Mouse (Mus musculus) left cerebral cortex, postnatal 4 days (tissue): ENCODE measurements around the gene Hmcn2. TPM values are rescaled to one million over a fixed set of nuclear protein-coding genes. Genes with fewer than 3 reads are reported as not detected.
A peak's percentile ranks its signal among the peaks of the same experiment; 100 is the strongest.

Source experiments
- DNase-seq: peaks from one replicate; pipeline ENCODE4 v3.0.0-alpha.2; 2022
- intact Hi-C: fragments of 180-260 bp; cut with DNase I; formaldehyde crosslinking; loops from one replicate; pipeline ENCODE4 v1.15.1; 2025
- total RNA-seq, 2 experiments: library from RNA; stranded (reverse); gene quantifications; 2 replicates each; pipeline ENCODE4 v1.2.3; 2021

Hmcn2 gene
- total RNA-seq, 2 experiments from 2014 or later = 0.42 to 0.72 TPM

DNA sequence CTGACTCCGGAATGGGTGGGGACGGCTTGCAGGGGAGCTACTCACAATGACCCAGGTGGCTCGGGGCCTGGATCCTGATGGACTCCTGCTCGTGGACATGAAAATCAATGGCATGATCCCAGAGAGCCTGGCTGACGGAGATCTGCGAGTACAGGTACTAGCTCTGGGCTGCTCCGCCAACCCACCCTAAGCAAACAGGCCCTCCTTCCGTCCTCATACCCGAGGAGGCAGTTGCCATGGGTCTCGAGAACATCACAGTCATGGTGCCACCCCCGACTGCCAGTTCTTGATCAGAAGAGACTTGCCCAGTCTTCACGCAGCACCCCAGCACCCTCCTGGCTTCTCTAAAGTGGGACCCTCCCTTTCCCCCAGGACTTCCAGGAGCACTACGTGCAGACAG, 138.8 kb downstream of the Hmcn2 start:
- intact Hi-C loops = no loop called here
- no peak for DNase-seq

DNA sequence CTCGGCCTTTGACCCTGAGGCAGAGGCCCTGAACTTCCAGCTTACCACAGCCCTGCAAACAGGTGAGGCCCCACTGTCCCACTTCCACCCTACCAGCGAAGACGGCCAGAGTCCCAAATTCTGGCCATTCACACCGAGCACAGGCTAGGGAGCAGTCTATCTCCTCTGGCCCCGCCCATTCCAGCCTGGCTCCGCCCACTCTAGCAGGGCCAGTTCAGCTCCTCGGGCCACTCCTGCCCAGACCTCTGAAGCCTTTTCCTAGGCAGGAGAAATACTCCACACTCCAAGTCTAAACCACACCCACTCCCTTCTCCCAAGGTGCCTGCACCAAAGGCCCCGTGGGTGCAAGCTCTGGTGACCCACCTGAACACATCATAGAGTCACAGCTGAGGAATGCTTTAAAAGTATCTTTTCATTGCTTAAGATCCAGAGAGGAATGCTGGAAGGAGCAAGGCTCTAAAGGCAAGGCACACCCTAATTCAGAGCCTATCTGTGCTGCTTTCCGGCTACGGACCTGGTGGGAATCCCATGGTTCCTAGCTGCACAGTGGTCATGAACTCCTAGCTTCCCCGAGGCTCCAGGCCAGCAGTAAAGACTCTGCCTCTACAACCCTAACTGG, 139.5 kb downstream of the Hmcn2 start:
- intact Hi-C loops = no loop called here
- no peak for DNase-seq

DNA sequence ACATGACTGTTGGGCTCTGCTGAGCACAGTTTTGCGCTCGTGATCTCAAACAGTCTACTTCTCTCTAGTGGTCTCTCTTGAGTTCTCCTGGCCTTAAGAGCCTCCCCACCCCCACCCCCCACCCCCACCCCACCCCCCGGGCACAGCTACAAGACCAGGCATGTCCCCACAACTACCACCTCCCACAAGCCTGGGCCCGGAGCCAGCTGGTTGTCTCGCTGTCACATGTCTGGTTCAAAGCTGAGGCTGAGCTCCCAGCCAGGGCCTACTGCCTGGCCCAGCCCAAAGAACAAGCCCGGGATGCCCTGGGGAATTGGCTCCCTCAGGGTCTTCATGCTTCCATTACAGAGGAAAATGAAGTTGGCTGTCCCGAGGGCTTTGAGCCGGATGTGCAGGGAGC, 140.1 kb downstream of the Hmcn2 start:
- intact Hi-C loops = no loop called here
- peak; percentile 75 for DNase-seq

DNA sequence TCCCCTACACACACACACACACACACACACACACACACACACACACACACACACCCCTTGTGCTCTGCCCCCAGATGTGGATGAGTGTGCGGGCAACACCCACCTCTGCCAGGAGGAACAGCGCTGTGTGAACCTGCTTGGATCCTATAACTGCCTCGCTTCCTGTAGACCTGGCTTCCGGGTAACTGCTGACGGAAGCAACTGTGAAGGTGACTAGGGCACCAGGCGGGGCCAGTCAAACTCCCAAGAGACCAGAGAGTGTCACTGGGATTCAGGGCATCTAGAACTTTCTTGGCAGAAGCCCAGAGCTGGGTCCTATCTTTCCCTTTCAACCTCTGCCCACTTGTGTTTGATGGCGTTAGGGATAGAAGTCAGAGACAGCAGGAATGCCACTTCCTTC, 141.2 kb downstream of the Hmcn2 start:
- DNase-seq = no peak
- intact Hi-C loops = no loop called here

DNA sequence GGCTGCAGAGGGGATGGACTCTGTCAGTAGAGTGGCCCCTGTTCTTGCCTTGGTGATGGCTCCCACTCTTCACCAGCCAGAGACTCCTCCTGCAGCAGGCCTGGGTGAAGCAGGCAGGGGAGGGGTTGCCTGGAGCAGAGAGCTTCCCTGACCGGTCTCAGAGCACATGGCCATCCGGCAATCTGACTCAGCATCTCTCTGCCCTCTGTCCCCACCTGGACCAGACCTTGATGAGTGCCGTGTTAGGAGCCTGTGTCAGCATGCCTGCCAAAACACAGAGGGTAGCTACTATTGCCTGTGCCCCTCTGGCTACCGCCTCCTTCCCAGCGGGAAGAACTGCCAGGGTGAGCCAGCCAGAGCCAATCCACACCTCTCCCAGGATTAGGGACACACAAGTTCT, 144.2 kb downstream of the Hmcn2 start:
- intact Hi-C loops = no loop called here
- DNase-seq = no peak

DNA sequence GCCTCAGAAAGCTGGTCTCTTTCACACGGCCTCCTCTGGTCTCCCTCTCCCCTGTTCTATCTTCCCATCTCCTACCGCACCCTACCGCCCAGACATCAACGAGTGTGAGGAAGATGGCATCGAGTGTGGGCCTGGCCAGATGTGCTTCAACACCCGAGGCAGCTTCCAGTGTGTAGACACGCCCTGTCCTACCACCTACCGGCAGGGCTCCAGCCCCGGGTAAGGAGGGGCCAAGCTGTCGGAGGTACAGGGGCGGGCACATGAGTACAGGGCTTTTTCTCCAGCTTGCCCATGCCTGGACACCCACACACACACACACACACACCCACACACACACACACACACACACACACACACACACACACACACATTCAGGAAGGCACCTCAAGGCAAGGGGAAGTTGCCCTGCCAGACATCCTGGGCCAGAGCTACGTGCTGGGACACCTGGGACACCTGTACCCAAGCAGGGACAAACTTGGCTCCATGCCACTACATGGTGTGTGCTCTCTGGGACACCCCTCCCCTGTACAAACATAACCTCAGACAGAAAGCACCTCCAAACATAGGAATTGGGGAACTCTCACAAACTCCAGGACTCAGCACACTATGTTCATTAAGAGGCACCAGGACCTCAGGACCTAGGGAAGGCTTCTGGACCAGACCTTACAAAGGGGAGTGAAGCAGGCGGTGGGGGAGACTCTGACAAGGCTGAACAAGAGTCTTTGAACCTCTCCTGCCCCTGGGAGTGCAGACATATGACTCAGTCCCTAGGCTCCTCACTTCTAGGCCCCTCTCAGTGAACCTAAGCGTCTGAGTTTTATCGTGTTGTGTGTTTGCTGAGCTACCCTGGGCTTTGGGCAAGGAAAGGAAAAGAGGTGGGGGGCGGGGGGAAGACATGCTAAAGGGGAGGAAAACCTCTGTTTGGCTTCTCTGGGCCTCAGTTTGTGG, 145.0 kb downstream of the Hmcn2 start:
- no peak for DNase-seq
- intact Hi-C loops = no loop called here

DNA sequence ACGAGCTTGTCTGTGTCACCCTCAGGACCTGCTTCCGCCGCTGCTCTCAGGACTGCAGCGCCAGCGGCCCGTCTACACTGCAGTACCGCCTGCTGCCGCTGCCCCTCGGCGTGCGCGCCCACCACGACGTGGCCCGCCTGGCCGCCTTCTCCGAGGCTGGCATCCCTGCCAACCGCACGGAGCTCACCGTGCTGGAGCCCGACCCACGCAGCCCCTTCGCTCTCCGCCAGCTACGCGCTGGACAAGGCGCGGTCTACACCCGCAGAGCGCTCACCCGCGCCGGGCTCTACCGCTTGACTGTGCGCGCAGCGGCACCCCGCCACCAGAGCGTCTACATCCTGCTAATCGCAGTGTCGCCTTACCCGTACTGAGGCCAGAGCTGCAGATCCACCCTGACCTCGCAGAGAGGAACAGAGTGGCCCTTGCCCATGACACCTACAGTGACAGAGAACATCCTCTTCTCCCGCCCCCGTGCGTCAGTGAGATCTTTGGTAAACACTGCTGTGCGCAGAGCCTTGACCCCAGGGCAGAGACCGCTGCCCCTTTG, 145.9 kb downstream of the Hmcn2 start:
- DNase-seq = peak; percentile 53
- intact Hi-C loops = no loop called here

DNA sequence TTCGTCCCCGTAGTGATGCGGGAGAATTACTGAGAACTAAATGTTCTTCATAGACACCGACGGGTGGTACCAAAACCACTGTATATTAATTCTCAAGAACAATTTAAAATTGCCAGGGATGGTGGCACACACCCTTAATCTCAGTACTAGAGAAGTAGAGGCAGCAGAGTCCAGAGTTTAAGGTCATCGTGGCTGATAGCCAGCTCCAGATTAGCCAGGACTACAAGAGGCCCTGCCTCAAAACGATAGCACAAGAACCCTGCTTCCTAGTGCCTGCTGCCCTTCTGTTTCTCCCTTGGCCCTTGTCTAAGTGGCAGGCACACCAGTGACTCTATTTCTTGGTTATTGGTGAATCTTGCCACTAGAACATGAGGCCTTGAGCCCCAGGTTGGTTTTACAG, 146.7 kb downstream of the Hmcn2 start:
- DNase-seq = no peak

DNA sequence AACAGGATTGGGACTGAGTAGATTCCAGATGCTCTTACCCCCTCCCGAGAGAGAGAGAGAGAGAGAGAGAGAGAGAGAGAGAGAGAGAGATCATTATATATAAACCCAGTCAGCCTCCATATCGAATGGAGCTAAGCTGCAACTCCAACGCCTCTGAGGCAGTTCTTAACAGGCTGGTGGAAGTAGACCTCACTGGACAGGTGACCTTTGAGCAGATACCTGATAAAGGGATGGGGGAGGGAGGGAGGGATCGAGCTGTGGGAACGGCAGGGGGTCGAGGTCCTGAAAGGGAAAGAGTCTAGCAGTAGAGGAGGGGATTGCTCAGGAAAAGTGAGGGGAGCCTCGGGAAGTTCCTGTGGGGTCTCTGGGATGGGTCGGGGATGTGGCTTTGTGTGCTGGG, 147.8 kb downstream of the Hmcn2 start:
- no peak for DNase-seq
- intact Hi-C loops = no loop called here

More for the DNA sequence above, 146.7 kb downstream of the Hmcn2 start:
- intact Hi-C loops = no loop called here

DNA sequence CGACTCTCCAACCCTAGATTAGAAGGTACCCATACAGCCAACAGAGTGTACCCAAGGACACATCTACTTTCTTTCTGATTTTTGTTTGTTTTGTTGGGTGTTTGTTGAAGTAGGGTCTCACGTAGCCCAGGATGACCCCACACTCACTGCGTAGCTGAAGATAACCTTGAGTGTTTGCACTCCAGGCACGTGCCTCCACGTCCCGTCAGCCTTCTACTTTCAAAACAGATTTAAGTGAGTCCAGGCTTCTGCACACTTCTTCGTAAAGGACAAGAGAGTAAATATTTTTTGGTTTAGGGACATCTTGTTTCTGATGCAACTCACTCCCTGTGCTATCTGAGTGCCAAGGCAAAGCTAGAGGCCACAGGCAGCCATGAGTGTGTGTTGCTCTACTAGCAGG, 149.0 kb downstream of the Hmcn2 start:
- intact Hi-C loops = no loop called here

DNA sequence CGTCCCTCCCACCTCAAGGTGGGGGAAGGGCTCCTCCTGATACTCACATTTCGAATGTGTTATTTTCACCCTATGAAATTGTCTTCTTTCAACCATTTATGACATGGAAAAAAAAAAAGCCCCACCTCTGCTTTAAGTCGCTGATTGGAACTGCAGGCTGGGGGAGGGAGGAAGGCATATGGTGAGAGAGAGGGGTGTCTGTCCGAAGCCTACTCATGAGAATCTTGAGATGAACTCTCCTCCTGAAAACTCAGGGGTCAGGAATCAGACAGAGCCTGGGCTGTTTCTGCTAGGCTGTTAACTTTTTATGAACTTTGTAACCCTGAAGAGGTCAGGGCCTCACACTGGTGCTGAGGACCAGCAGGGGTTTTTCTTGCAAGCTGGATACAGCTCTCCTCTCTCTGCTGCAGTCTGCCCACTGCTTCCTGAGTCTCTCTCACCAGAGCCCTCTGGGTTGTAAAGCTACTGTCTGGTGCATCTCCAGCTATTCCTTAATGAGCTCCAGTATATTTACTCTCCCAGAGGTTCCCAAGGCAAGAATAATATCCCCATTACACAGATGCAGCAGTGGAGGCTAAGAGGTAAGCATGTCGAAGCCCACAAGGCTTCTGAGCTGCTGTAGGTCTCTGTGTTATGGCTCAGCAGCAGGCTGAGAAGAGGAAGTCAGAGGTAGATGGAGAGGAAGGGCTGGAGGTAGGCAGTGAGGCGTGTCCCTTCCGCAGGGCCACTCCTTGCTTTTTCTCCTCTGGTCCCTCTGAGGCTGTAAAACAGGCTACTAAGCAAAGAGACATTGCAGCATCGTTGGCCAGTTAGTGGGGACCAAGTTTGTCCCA, 149.7 kb downstream of the Hmcn2 start:
- no peak for DNase-seq
- intact Hi-C loops = no loop called here

More for the DNA sequence above, 149.0 kb downstream of the Hmcn2 start:
- no peak for DNase-seq

DNA sequence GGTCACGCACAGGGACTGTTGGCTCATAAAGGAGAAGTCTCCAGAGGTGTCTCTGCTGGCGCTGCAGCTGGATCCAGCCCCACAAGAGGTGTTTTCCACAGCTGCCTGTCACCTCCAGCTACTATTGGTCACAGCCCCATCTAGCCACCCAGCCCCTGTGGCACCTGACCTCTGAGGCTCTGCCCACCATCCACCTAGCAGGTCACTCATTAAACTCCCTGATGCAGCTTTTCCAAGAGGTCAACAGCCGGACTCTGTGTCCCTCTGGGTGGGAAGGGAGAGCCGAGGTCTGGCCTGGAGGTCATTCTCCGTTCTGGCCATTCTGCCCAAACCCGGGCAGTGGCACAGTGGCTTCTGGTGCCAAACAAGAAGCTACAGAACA, 150.3 kb downstream of the Hmcn2 start:
- intact Hi-C loops = no loop called here
- no peak for DNase-seq

DNA sequence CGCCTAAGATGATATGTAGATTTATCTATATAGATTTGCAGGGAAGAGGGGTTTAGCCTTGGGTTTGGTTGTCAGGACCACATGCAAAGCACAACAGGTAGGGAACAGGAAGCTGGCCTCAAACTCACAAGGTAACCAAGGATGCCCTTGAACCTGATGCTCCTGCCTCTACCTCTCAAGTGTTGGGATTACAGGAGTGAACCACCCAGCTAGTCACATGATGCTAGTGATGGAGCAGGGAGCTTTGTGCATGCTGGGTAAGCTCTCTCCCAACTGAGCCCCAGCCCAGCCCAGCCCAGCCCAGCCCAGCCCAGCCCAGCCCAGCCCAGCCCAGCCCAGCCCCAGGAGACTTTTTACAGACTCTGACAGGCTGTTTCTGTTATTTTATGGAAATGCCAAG, 153.2 kb downstream of the Hmcn2 start:
- intact Hi-C loops = no loop called here

DNA sequence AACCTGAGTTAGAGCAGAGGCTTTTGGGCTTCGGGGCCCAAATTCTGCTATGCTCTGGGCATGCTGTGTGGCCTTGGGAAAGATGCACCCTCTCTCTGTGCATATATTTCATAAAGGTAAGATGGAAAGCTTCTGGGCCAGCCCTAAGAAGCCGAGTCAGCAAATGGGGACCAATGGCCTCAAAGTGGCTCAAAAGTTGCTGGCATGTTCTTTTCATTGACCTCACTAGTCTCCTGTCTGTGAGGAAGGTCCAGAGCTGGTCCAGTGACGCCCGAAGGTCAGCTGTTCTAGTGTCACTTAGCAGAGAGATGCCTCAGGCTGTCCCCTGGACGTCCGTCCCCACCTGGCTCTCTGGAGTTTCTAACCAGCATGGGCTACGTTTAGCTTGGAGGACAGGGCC, 154.6 kb downstream of the Hmcn2 start:
- intact Hi-C loops = no loop called here
- no peak for DNase-seq

More for the DNA sequence above, 153.2 kb downstream of the Hmcn2 start:
- DNase-seq = no peak

DNA sequence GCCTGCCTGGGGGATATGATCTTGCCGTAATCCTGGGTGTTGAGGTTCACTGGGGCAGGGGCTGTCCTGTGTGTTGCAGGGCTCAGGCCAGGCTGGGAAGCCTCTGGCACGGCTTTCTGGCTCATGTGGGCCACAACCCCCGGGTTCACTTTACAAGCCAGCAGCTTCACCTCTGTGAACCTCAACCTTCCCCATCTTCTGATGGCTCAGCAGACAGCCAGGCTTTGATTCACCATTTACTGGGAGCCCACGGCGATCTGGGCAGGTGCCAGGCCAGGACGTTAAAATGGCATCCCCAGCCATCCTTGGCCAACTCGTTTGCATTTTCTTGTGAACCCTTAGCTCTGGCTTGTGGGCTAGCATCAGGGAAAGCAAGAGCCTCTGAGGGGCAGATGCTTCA, 155.3 kb downstream of the Hmcn2 start:
- DNase-seq = no peak
- intact Hi-C loops = no loop called here

DNA sequence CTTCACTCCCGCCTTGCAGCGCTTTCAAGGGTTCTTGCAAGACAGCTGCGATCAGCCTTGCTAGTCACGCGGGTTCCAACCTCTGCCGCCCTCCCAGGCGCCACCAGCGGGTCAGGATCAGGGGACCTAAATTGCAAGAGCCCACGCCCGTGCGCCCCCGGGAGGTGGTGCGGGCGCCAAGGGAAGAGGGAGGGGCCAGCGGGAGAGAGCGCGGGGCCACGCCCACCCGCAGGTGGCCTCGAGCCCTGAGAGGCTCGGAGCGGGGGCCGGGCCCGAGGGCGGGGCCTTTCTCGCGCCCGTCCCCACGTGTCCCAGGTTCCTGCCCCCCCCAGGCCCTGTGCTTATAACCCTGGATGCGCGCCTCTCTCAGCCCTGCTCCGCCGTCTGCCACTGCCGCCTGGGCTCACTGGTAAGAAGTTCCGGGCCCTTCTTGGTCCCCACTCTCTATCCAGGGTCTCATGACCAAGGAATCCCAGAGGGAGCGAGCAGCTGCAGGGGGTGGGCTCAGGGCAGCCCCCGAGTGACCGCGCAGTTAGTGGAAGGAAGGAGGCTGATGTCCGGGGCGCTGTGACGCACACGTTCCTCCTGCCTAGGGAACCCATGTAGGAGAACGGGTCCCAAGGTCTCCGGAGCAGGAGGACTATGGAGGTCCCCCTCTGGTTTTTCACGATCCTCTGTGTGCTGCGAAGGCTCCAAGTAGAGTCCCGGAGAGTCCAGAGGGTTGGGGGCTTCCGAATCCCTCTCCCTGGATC, 155.9 kb downstream of the Hmcn2 start, which contains the start of gene Ass1:
Gene Ass1 (plus strand): TSS at position 277 of the 752 bp plus-strand sequence.
- DNase-seq = peak; percentile 38
- intact Hi-C loops = no loop called here

DNA sequence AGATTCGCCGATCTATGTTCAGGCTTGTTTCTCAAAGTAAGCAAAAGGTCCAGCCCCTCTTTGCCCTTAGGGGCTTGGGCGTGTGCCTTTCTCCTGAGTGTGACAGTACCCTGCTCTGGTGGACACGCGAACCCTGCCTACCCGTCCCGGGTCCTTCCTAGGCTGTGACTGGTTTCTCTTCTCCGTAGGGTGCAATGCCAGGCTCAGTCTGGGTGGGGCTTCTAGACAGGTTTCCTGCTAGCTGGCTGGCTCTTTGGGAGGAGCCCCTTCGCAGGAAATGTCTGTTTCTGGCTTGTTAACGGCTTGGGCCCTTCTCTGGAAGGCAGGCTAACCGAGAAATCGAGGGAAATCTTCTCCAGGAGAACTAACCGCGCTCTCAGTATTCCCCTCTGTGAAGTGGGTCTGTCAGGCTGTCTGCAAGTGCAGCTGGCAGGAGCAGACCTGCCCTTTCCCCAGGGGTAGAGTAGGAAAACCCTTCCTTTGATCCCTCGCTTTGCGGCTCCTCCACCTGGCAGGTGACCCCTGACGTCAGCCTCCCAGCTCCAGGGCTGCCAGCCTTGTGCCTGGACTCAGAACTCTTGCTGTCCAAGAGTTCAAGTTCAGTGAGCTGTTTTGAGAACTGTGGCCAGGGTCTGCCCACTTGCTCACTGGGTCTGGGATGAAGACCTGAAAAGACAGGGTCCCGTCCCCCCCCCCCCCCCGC, 156.6 kb downstream of the Hmcn2 start:
- intact Hi-C loops = no loop called here
- no peak for DNase-seq

DNA sequence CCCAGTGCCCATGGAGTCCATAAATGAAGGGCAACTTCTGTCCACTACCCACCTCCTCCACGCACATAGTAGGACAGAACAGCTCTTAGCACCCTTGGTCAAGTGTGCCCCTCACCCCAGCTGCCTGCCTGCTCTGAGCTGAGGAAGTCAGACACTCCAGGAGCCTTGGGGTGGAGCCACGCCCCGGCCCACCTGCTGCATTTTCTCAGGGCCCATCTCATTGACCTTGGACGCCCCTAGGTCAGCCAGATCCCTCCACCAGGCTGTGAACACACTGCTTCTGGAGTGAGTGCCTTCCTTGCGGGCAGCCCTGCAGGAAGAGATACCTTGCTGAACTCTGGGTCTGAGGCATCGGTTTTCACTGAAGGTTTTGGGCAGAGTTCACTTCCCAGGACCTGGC, 157.4 kb downstream of the Hmcn2 start:
- no peak for DNase-seq
- intact Hi-C loops = no loop called here

DNA sequence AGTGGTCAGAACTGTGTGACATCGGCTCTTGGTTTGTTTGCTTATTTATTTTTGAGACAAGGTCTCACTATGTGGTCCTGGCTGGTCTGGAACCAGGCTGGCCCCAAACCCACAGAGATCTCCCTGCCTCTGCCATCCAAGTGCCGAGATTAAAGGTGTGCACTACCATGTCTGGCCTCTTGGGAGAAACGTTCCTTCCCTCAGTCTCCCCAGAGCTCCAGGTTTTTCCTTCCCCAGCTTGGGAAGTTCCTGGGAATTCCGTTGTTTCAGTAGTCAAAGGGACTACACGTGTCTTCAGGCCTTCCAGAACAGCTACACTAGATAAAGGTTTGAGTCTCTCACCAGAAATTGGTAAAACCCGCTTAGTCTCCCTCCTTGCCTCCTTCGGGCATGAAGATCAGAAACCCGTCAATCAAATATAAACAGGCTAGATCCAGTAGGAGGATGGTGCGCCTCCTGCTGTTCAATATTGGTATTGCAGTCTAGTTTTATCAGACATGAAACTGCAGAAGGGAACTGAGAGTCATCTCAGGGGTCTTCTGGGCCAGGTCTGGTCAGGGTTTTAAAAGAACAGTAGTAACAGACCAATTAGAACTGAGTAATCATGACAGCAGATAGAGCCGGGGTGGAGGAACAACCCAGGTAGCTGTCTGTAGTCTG, 158.3 kb downstream of the Hmcn2 start:
- intact Hi-C loops = no loop called here
- DNase-seq = peak; percentile 43
